Mouse (Mus musculus) cerebellum, adult 2 months (tissue): ENCODE results near the gene Kcnj6.

Source experiments
- CTCF ChIP-seq: fragments of 200-500 bp; IDR thresholded peaks from 2 replicates; pipeline ENCODE4 v1.5.1; 2011; ENCODE audit warnings: low read depth, mild to moderate bottlenecking, control low read depth, low read length, moderate library complexity, borderline replicate concordance; ENCODE audit not compliant: insufficient read depth
- POLR2A ChIP-seq: fragments of 200-500 bp; IDR thresholded peaks from 2 replicates; pipeline ENCODE4 v1.6.1; 2011; ENCODE audit warnings: low read length, control low read depth, borderline replicate concordance; ENCODE audit not compliant: insufficient read depth

DNA sequence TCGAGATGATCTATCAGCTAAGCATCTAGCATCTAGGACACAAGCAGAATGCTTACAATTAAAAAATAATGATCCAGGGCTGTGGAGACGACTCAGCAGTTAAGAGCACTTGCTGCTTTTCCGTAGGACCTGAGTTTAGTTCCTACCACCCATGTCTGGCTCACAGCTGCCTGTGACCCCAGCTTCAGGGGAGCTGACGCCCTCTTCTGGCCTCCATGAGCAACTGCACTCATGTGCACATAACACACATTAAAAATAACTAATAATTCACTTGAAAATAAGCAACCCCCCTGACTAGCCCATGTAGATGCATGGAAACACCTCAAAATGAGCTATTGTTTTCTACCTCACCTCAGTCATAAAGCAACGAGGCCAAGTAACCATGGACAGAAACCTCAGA is 211.6 kb downstream of the Kcnj6 start:
- TF ChIP-seq CTCF = no peak
- no peak for TF ChIP-seq POLR2A
